Mouse (Mus musculus): Measurements from ENCODE around the gene Tmem253. TPM values are rescaled to one million over a fixed set of nuclear protein-coding genes. Genes with fewer than 3 reads are reported as not detected.

Tmem253 gene
- total and polyA plus RNA-seq, 2 experiments from 2014 or later: 0.18 to 0.57 TPM

GRCm38 (mm10) chr14:51997483-51997882 is 18.0 kb upstream of the Tmem253 start:
- H3K4me2 ChIP-seq (ENCODE audit: low read depth, low read length): no peak overlapping the region
- ATAC-seq (ENCODE audit: insufficient read depth, low read depth): no peak
- no peaks in the 10 kb centered on the region for H3K9me3 ChIP-seq (replicated peaks; ENCODE audit: control insufficient read depth, low read length)
- no peak for TF ChIP-seq EP300 (IDR thresholded peaks at IDR 0.05; ENCODE audit: low read depth)
- TF ChIP-seq CTCF (IDR thresholded peaks at IDR 0.05; ENCODE audit: low read depth): no peak
- no peaks in the 10 kb centered on the region for H3K4me1 ChIP-seq (ENCODE audit: control insufficient read depth, insufficient read depth)
- H3K9ac ChIP-seq (replicated peaks; ENCODE audit: low read depth, low read length): no peak overlapping the region
- no peak overlapping the region for H3K27ac ChIP-seq (ENCODE audit: low read depth)
- no peaks in the 10 kb centered on the region for H3K27me3 ChIP-seq (ENCODE audit: control insufficient read depth, insufficient read depth, low read length)
- DNase-seq (ENCODE audit: low spot score): no peak
- 90% methylated on average over 14 of the region's 14 CpGs for WGBS
- H3K4me3 ChIP-seq (ENCODE audit: low read depth, low read length): no peak overlapping the region
- H3K36me3 ChIP-seq (replicated peaks; ENCODE audit: control insufficient read depth, insufficient read depth, low read length): peaks cover 83% of the 10 kb centered on the region

- 50% methylated on average over 16 of the region's 16 CpGs for WGBS
- Histone ChIP-seq H3K4me1 (ENCODE audit: control insufficient read depth, insufficient read depth) (peaks cover 7% of the 10 kb centered on the region; the same call in 1 of the 2 replicates), H3K27me3 (ENCODE audit: control insufficient read depth, insufficient read depth, low read length) (no peaks in the 10 kb centered on the region), H3K9me3 (replicated peaks; ENCODE audit: control insufficient read depth, low read length) (no peaks in the 10 kb centered on the region), H3K27ac (ENCODE audit: low read depth) (no peak overlapping the region), H3K9ac (replicated peaks; ENCODE audit: low read depth, low read length) (no peak overlapping the region), H3K4me3 (ENCODE audit: low read depth, low read length) (no peak overlapping the region), H3K4me2 (ENCODE audit: low read depth, low read length) (no peak overlapping the region), H3K36me3 (replicated peaks; ENCODE audit: control insufficient read depth, insufficient read depth, low read length) (peaks cover 77% of the 10 kb centered on the region)
- no peak for TF ChIP-seq EP300 (IDR thresholded peaks at IDR 0.05; ENCODE audit: low read depth)
- DNase-seq (ENCODE audit: low spot score) (no peak), ATAC-seq (ENCODE audit: insufficient read depth, low read depth) (no peak)
Measured at GRCm38 (mm10) chr14:52003981-52004495, 11.4 kb upstream of the Tmem253 start.

DNA sequence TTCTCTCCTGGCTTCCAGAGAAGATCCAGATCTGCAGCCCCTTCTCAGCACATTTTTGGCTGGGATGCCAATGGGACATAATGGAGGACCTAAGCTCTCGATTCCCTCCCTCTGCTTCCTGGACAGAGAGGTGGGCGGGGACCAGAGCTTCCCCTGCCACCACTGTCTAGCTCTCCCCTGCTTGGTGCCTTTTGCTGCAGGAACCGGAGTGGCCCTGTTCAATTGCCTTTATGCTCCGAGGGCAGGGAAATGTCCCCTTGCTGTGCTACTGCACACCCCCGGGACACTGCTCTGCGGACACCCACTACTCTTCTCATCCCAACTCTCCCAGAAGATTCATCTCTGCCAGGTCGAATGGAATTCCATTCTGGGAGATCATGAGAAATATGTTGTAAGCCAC is 10.3 kb upstream of the Tmem253 start:
- H3K4me3 ChIP-seq (ENCODE audit: low read depth, low read length): no peak overlapping the region
- ATAC-seq (ENCODE audit: insufficient read depth, low read depth): no peak
- no peak for DNase-seq (ENCODE audit: low spot score)
- no peak overlapping the region for H3K27ac ChIP-seq (ENCODE audit: low read depth)
- H3K27me3 ChIP-seq (ENCODE audit: control insufficient read depth, insufficient read depth, low read length): no peaks in the 10 kb centered on the region
- peaks cover 10% of the 10 kb centered on the region; the same call in 1 of the 2 replicates for H3K4me1 ChIP-seq (ENCODE audit: control insufficient read depth, insufficient read depth)
- TF ChIP-seq CTCF (IDR thresholded peaks at IDR 0.05; ENCODE audit: low read depth) (no peak), EP300 (IDR thresholded peaks at IDR 0.05; ENCODE audit: low read depth) (no peak)
- no peak overlapping the region for H3K9ac ChIP-seq (replicated peaks; ENCODE audit: low read depth, low read length)
- H3K9me3 ChIP-seq (replicated peaks; ENCODE audit: control insufficient read depth, low read length): no peaks in the 10 kb centered on the region
- peaks cover 76% of the 10 kb centered on the region for H3K36me3 ChIP-seq (replicated peaks; ENCODE audit: control insufficient read depth, insufficient read depth, low read length)
- H3K4me2 ChIP-seq (ENCODE audit: low read depth, low read length): no peak overlapping the region
- WGBS: 57% methylated on average over 7 of the region's 7 CpGs

DNA sequence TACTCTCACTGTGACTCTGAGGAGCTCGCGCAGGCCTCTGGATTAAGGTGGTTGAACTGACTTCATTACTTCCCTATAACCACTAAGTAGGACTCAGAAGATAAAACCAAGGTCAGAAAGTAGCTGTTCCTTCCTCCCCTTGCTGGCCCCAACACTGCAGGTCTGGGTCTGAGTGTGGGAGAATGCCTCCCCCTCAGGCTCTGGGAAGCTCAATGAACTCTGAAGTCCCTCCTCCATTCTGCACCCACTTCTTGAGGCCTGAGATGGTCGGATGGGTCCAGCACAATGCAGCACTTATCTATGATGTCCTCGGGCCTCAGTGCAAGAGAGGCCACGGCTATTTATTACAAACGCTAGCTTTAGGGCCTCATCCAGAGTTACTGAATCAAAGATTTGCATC is 9.8 kb upstream of the Tmem253 start:
- DNase-seq (ENCODE audit: low spot score) (no peak), ATAC-seq (ENCODE audit: insufficient read depth, low read depth) (no peak)
- TF ChIP-seq EP300 (IDR thresholded peaks at IDR 0.05; ENCODE audit: low read depth): no peak
- no peak for TF ChIP-seq CTCF (IDR thresholded peaks at IDR 0.05; ENCODE audit: low read depth)
- no peak overlapping the region for H3K27ac ChIP-seq (ENCODE audit: low read depth)
- WGBS: 42% methylated on average over 6 of the region's 6 CpGs
- H3K4me2 ChIP-seq (ENCODE audit: low read depth, low read length): no peak overlapping the region
- H3K4me1 ChIP-seq (ENCODE audit: control insufficient read depth, insufficient read depth): peaks cover 14% of the 10 kb centered on the region
- H3K9ac ChIP-seq (replicated peaks; ENCODE audit: low read depth, low read length): no peak overlapping the region
- no peaks in the 10 kb centered on the region for H3K9me3 ChIP-seq (replicated peaks; ENCODE audit: control insufficient read depth, low read length)
- H3K4me3 ChIP-seq (ENCODE audit: low read depth, low read length): no peak overlapping the region
- peaks cover 71% of the 10 kb centered on the region for H3K36me3 ChIP-seq (replicated peaks; ENCODE audit: control insufficient read depth, insufficient read depth, low read length)
- H3K27me3 ChIP-seq (ENCODE audit: control insufficient read depth, insufficient read depth, low read length): no peaks in the 10 kb centered on the region

GRCm38 (mm10) chr14:52006241-52006640 is 9.2 kb upstream of the Tmem253 start:
- TF ChIP-seq EP300 (IDR thresholded peaks at IDR 0.05; ENCODE audit: low read depth) (no peak), CTCF (IDR thresholded peaks at IDR 0.05; ENCODE audit: low read depth) (peak; percentile 48)
- DNase-seq (ENCODE audit: low spot score): peak; percentile 37
- Histone ChIP-seq H3K4me3 (ENCODE audit: low read depth, low read length) (no peak overlapping the region), H3K27ac (ENCODE audit: low read depth) (no peak overlapping the region), H3K36me3 (replicated peaks; ENCODE audit: control insufficient read depth, insufficient read depth, low read length) (peaks cover 70% of the 10 kb centered on the region), H3K9me3 (replicated peaks; ENCODE audit: control insufficient read depth, low read length) (no peaks in the 10 kb centered on the region), H3K4me1 (ENCODE audit: control insufficient read depth, insufficient read depth) (peaks cover 18% of the 10 kb centered on the region), H3K4me2 (ENCODE audit: low read depth, low read length) (peak overlapping the region; percentile 20; the same call in 1 of the 2 replicates), H3K27me3 (ENCODE audit: control insufficient read depth, insufficient read depth, low read length) (no peaks in the 10 kb centered on the region), H3K9ac (replicated peaks; ENCODE audit: low read depth, low read length) (no peak overlapping the region)
- WGBS: 41% methylated on average over 8 of the region's 8 CpGs
- ATAC-seq (ENCODE audit: insufficient read depth, low read depth): peak; percentile 43; the same call in 1 of the 2 replicates

DNA sequence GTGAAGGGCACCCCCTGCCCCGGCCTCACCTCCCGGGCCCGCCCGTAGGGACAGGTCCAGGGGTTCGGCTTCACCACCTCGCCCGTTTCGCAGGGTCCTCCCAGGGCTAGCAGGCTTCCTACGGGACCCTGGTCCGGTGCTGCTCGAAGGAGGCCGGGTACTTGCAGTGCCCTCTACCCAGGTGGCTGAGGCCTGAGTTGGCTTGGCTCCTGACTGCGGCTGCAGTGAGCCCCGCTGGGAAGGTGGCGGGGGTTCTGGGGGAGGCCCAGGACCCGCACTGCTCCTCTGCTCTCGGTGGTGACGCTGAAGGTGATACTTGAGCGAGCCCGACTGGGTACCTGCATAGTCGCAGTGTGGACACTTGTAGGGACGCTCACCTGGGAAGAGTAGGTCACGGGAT is 8.7 kb upstream of the Tmem253 start:
- Histone ChIP-seq H3K9ac (replicated peaks; ENCODE audit: low read depth, low read length) (no peak overlapping the region), H3K4me1 (ENCODE audit: control insufficient read depth, insufficient read depth) (peaks cover 18% of the 10 kb centered on the region), H3K27me3 (ENCODE audit: control insufficient read depth, insufficient read depth, low read length) (no peaks in the 10 kb centered on the region), H3K4me2 (ENCODE audit: low read depth, low read length) (no peak overlapping the region), H3K4me3 (ENCODE audit: low read depth, low read length) (no peak overlapping the region), H3K36me3 (replicated peaks; ENCODE audit: control insufficient read depth, insufficient read depth, low read length) (peaks cover 68% of the 10 kb centered on the region), H3K27ac (ENCODE audit: low read depth) (no peak overlapping the region), H3K9me3 (replicated peaks; ENCODE audit: control insufficient read depth, low read length) (no peaks in the 10 kb centered on the region)
- DNase-seq (ENCODE audit: low spot score) (no peak), ATAC-seq (ENCODE audit: insufficient read depth, low read depth) (no peak)
- WGBS: 92% methylated on average over 23 of the region's 23 CpGs
- TF ChIP-seq EP300 (IDR thresholded peaks at IDR 0.05; ENCODE audit: low read depth): no peak
- no peak for TF ChIP-seq CTCF (IDR thresholded peaks at IDR 0.05; ENCODE audit: low read depth)
